Mouse (Mus musculus) kidney, postnatal 36 days (tissue): ENCODE measurements at regions not wholly inside any gene's neighbourhood (a gene's known extent, or its start where the extent isn't known, plus 50 kb on each side); places are given as distances from the start of the nearest gene placed in this dataset.

Experiments used
- DNase-seq, 2 experiments: peaks; one replicate each; pipeline ENCODE4 v3.0.0; 2021 to 2022; ENCODE audit warnings: mixed read lengths in 2 of 2

- DNase-seq = no peak
Observed at GRCm38 (mm10) chr8:15244770-15245485, 199.1 kb upstream of the BB014433 start.

- DNase-seq = no peak
Observed at GRCm38 (mm10) chr8:15235410-15235809, 189.5 kb upstream of the BB014433 start.

DNA sequence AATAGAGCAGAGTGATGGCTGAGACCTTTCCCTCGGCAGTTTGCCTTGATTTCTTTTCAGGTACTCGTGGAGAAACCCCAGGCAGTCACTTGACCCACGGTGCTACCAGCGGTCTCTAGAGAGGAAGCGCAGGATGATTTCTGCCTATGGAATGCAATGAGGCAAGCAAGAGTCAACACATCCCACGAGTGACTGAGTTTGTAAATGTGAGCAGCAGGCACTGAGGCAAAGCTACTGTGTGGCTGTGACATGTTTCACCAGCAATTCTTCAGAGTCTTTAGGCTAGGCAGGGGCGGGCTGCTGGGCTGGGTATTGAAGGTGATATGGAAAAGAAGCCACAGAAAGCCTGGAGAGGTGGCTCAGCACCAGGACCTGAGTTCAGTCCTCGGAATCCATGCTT lies 187.4 kb upstream of the BB014433 start:
- no peak for DNase-seq

GRCm38 (mm10) chr8:15230217-15230616 lies 184.3 kb upstream of the BB014433 start:
- DNase-seq = no peak

GRCm38 (mm10) chr8:15221211-15221912 lies 175.5 kb upstream of the BB014433 start:
- peak; percentile 12 to 77 for DNase-seq

GRCm38 (mm10) chr8:15209856-15210521 lies 164.1 kb upstream of the BB014433 start:
- no peak for DNase-seq

DNA sequence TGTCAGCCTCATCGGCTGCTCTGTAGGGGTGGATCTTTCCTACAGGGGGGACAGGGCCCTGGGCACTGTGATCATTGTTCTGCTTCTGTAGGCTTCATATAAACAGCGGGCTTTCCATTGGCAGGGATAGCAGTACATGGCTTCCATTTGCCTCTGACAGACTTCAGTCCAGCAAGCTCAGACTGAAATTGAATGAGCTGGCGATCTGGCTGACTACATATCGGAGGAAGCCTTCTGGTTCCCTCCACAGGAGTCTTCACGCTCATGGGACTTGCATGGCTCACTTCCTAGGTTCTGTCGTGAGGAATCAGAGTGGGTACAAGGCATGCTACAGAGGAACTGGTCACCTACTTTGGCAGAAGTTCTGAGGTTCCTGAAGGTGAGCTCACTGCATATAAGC lies 155.7 kb upstream of the BB014433 start:
- no peak for DNase-seq

DNA sequence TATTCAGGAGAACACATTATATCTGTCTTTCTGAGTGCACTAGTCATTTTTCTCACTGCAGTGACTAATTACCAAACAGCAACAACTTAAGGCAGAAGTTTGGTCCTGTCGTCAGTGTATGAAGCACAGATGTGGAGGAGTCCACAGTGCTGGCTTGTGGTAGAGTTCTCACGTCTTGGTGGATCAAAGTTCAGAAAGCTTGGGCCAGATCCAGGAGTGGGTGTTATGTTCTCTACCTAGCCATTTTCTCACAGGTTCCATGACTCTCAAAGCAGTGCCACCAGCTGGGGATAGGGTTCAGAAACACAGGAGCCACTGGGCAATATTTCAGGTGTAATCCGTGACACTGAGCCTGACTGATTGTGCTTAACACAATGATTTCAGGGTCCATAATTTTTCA lies 144.8 kb upstream of the BB014433 start:
- peak; percentile 65 to 78 for DNase-seq

- peak in 1 of 2 experiments; percentile 24 for DNase-seq
Observed at GRCm38 (mm10) chr8:15189079-15189612, 143.3 kb upstream of the BB014433 start.
